Mouse (Mus musculus): Measurements from ENCODE around the gene Zfp488.

Zfp488 gene

GRCm38 (mm10) chr14:33978604-33979059 lies at the start of gene Zfp488:
Gene Zfp488, minus strand, starts transcription at chr14:33978764.
- peak; percentile 21 for DNase-seq

- no peak for DNase-seq
Observed at GRCm38 (mm10) chr14:34026710-34027109, 48.1 kb upstream of the Zfp488 start.

- no peak for DNase-seq
Observed at GRCm38 (mm10) chr14:34016938-34017337, 38.4 kb upstream of the Zfp488 start.

GRCm38 (mm10) chr14:34016381-34016780 lies 37.8 kb upstream of the Zfp488 start, which contains the start of gene Gm5460:
Gene Gm5460, plus strand, starts transcription at chr14:34016758.
- DNase-seq = no peak

- DNase-seq = no peak
Observed at GRCm38 (mm10) chr14:34015063-34015462, 36.5 kb upstream of the Zfp488 start, which contains the start of gene Gm30083. Gene Gm30083, minus strand, starts transcription at chr14:34015182.

GRCm38 (mm10) chr14:34002358-34002757 lies 23.8 kb upstream of the Zfp488 start:
- no peak for DNase-seq

GRCm38 (mm10) chr14:34001445-34001844 lies 22.9 kb upstream of the Zfp488 start:
- no peak for DNase-seq

- DNase-seq = no peak
Observed at GRCm38 (mm10) chr14:34000076-34000475, 21.5 kb upstream of the Zfp488 start.

- DNase-seq = no peak
Observed at GRCm38 (mm10) chr14:33997427-33997826, 18.9 kb upstream of the Zfp488 start.

- DNase-seq = no peak
Observed at GRCm38 (mm10) chr14:33993521-33994289, 15.1 kb upstream of the Zfp488 start.

- DNase-seq = no peak
Observed at GRCm38 (mm10) chr14:33993051-33993450, 14.5 kb upstream of the Zfp488 start.

- DNase-seq = no peak
Observed at GRCm38 (mm10) chr14:33991971-33992370, 13.4 kb upstream of the Zfp488 start.

- DNase-seq = no peak
Observed at GRCm38 (mm10) chr14:33989201-33989600, 10.6 kb upstream of the Zfp488 start.

GRCm38 (mm10) chr14:33977748-33978147 lies 816 bp downstream of the Zfp488 start:
- DNase-seq = no peak

GRCm38 (mm10) chr14:33974752-33975151 lies 3.8 kb downstream of the Zfp488 start:
- no peak for DNase-seq

- peak; percentile 24 for DNase-seq
Observed at GRCm38 (mm10) chr14:33972679-33973078, 5.9 kb downstream of the Zfp488 start.

GRCm38 (mm10) chr14:33965675-33966074 lies 12.9 kb downstream of the Zfp488 start:
- no peak for DNase-seq

GRCm38 (mm10) chr14:33959341-33959740 lies 19.2 kb downstream of the Zfp488 start:
- peak; percentile 60 for DNase-seq

- no peak for DNase-seq
Observed at GRCm38 (mm10) chr14:33958841-33959240, 19.7 kb downstream of the Zfp488 start.

GRCm38 (mm10) chr14:33958186-33958585 lies 20.4 kb downstream of the Zfp488 start:
- no peak for DNase-seq

- DNase-seq = no peak
Observed at GRCm38 (mm10) chr14:33956055-33956454, 22.5 kb downstream of the Zfp488 start.

- no peak for DNase-seq
Observed at GRCm38 (mm10) chr14:33953761-33954160, 24.8 kb downstream of the Zfp488 start, which contains the start of gene Rbp3. Gene Rbp3, plus strand, starts transcription at chr14:33954003.

GRCm38 (mm10) chr14:33952233-33952981 lies 26.2 kb downstream of the Zfp488 start:
- DNase-seq = no peak

- no peak for DNase-seq
Observed at GRCm38 (mm10) chr14:33946125-33946524, 32.4 kb downstream of the Zfp488 start.
